Mouse (Mus musculus): ENCODE measurements around the gene Epb41l1. TPM values are rescaled to one million over a fixed set of nuclear protein-coding genes. Genes with fewer than 3 reads are reported as not detected.

Gene Epb41l1
- polyA plus RNA-seq, 1 experiment = 38.1 TPM

GRCm38 (mm10) chr2:156476748-156477151 lies 56.0 kb downstream of the Epb41l1 start:
- Histone ChIP-seq H3K36me3 (ENCODE audit: control insufficient read depth, insufficient read depth, low read length) (no peaks in the 10 kb centered on the region), H3K4me3 (ENCODE audit: insufficient read depth, low read depth, low read length) (no peak overlapping the region), H3K27me3 (replicated peaks; ENCODE audit: control insufficient read depth, insufficient read depth, low read length) (no peaks in the 10 kb centered on the region), H3K27ac (ENCODE audit: insufficient read depth, low read depth, low read length) (no peak overlapping the region), H3K4me1 (ENCODE audit: control insufficient read depth, insufficient read depth, low read length) (peaks cover 9% of the 10 kb centered on the region; the same call in 1 of the 2 replicates)
- no peak for DNase-seq
- 52% methylated on average over 5 of the region's 5 CpGs for WGBS
- no peak for TF ChIP-seq POLR2A (IDR thresholded peaks at IDR 0.05; ENCODE audit: low read depth, low read length)
- no peak for TF ChIP-seq CTCF (conservative IDR thresholded peaks at IDR 0.05; ENCODE audit: insufficient read depth, insufficient read length, low read depth, low read length)

GRCm38 (mm10) chr2:156478046-156478690 lies 57.5 kb downstream of the Epb41l1 start:
- peaks cover 9% of the 10 kb centered on the region; the same call in 1 of the 2 replicates for H3K4me1 ChIP-seq (ENCODE audit: control insufficient read depth, insufficient read depth, low read length)
- H3K27me3 ChIP-seq (replicated peaks; ENCODE audit: control insufficient read depth, insufficient read depth, low read length) = no peaks in the 10 kb centered on the region
- DNase-seq = no peak
- TF ChIP-seq POLR2A (IDR thresholded peaks at IDR 0.05; ENCODE audit: low read depth, low read length) (no peak), CTCF (conservative IDR thresholded peaks at IDR 0.05; ENCODE audit: insufficient read depth, insufficient read length, low read depth, low read length) (no peak)
- no peak overlapping the region for H3K4me3 ChIP-seq (ENCODE audit: insufficient read depth, low read depth, low read length)
- 78% methylated on average over 13 of the region's 13 CpGs for WGBS
- H3K36me3 ChIP-seq (ENCODE audit: control insufficient read depth, insufficient read depth, low read length) = no peaks in the 10 kb centered on the region
- H3K27ac ChIP-seq (ENCODE audit: insufficient read depth, low read depth, low read length) = no peak overlapping the region

- Histone ChIP-seq H3K4me1 (ENCODE audit: control insufficient read depth, insufficient read depth, low read length) (peaks cover 2% of the 10 kb centered on the region; the same call in 1 of the 2 replicates), H3K36me3 (ENCODE audit: control insufficient read depth, insufficient read depth, low read length) (no peaks in the 10 kb centered on the region), H3K4me3 (ENCODE audit: insufficient read depth, low read depth, low read length) (no peak overlapping the region), H3K27me3 (replicated peaks; ENCODE audit: control insufficient read depth, insufficient read depth, low read length) (no peaks in the 10 kb centered on the region), H3K27ac (ENCODE audit: insufficient read depth, low read depth, low read length) (no peak overlapping the region)
- TF ChIP-seq POLR2A (IDR thresholded peaks at IDR 0.05; ENCODE audit: low read depth, low read length) (no peak), CTCF (conservative IDR thresholded peaks at IDR 0.05; ENCODE audit: insufficient read depth, insufficient read length, low read depth, low read length) (no peak)
- 75% methylated on average over 7 of the region's 7 CpGs for WGBS
- no peak for DNase-seq
Measured at GRCm38 (mm10) chr2:156479833-156480232, 59.1 kb downstream of the Epb41l1 start.

- DNase-seq = no peak
- TF ChIP-seq POLR2A (IDR thresholded peaks at IDR 0.05; ENCODE audit: low read depth, low read length) (no peak), CTCF (conservative IDR thresholded peaks at IDR 0.05; ENCODE audit: insufficient read depth, insufficient read length, low read depth, low read length) (no peak)
- Histone ChIP-seq H3K36me3 (ENCODE audit: control insufficient read depth, insufficient read depth, low read length) (no peaks in the 10 kb centered on the region), H3K4me1 (ENCODE audit: control insufficient read depth, insufficient read depth, low read length) (no peaks in the 10 kb centered on the region), H3K4me3 (ENCODE audit: insufficient read depth, low read depth, low read length) (no peak overlapping the region), H3K27me3 (replicated peaks; ENCODE audit: control insufficient read depth, insufficient read depth, low read length) (no peaks in the 10 kb centered on the region), H3K27ac (ENCODE audit: insufficient read depth, low read depth, low read length) (no peak overlapping the region)
- WGBS = 81% methylated on average over 7 of the region's 7 CpGs
Measured at GRCm38 (mm10) chr2:156480267-156480666, 59.6 kb downstream of the Epb41l1 start.

GRCm38 (mm10) chr2:156482299-156482698 lies 61.6 kb downstream of the Epb41l1 start:
- no peaks in the 10 kb centered on the region for H3K36me3 ChIP-seq (ENCODE audit: control insufficient read depth, insufficient read depth, low read length)
- 28% methylated on average over 13 of the region's 13 CpGs for WGBS
- no peak overlapping the region for H3K4me3 ChIP-seq (ENCODE audit: insufficient read depth, low read depth, low read length)
- H3K4me1 ChIP-seq (ENCODE audit: control insufficient read depth, insufficient read depth, low read length) = no peaks in the 10 kb centered on the region
- TF ChIP-seq CTCF (conservative IDR thresholded peaks at IDR 0.05; ENCODE audit: insufficient read depth, insufficient read length, low read depth, low read length) (peak; percentile 70), POLR2A (IDR thresholded peaks at IDR 0.05; ENCODE audit: low read depth, low read length) (no peak)
- H3K27ac ChIP-seq (ENCODE audit: insufficient read depth, low read depth, low read length) = no peak overlapping the region
- DNase-seq = peak; percentile 76
- no peaks in the 10 kb centered on the region for H3K27me3 ChIP-seq (replicated peaks; ENCODE audit: control insufficient read depth, insufficient read depth, low read length)

GRCm38 (mm10) chr2:156482764-156483163 lies 62.1 kb downstream of the Epb41l1 start:
- WGBS = 92% methylated on average over 3 of the region's 3 CpGs
- H3K27me3 ChIP-seq (replicated peaks; ENCODE audit: control insufficient read depth, insufficient read depth, low read length) = no peaks in the 10 kb centered on the region
- H3K27ac ChIP-seq (ENCODE audit: insufficient read depth, low read depth, low read length) = no peak overlapping the region
- no peak overlapping the region for H3K4me3 ChIP-seq (ENCODE audit: insufficient read depth, low read depth, low read length)
- H3K36me3 ChIP-seq (ENCODE audit: control insufficient read depth, insufficient read depth, low read length) = no peaks in the 10 kb centered on the region
- H3K4me1 ChIP-seq (ENCODE audit: control insufficient read depth, insufficient read depth, low read length) = no peaks in the 10 kb centered on the region
- TF ChIP-seq CTCF (conservative IDR thresholded peaks at IDR 0.05; ENCODE audit: insufficient read depth, insufficient read length, low read depth, low read length) = no peak
- no peak for TF ChIP-seq POLR2A (IDR thresholded peaks at IDR 0.05; ENCODE audit: low read depth, low read length)
- no peak for DNase-seq

- Histone ChIP-seq H3K27me3 (replicated peaks; ENCODE audit: control insufficient read depth, insufficient read depth, low read length) (no peaks in the 10 kb centered on the region), H3K4me3 (ENCODE audit: insufficient read depth, low read depth, low read length) (no peak overlapping the region), H3K36me3 (ENCODE audit: control insufficient read depth, insufficient read depth, low read length) (no peaks in the 10 kb centered on the region), H3K4me1 (ENCODE audit: control insufficient read depth, insufficient read depth, low read length) (no peaks in the 10 kb centered on the region), H3K27ac (ENCODE audit: insufficient read depth, low read depth, low read length) (no peak overlapping the region)
- DNase-seq = no peak
- WGBS = 90% methylated on average over 7 of the region's 7 CpGs
- TF ChIP-seq POLR2A (IDR thresholded peaks at IDR 0.05; ENCODE audit: low read depth, low read length) (no peak), CTCF (conservative IDR thresholded peaks at IDR 0.05; ENCODE audit: insufficient read depth, insufficient read length, low read depth, low read length) (no peak)
Measured at GRCm38 (mm10) chr2:156483204-156483603, 62.5 kb downstream of the Epb41l1 start.
